Mouse (Mus musculus) heart, adult 2 months (tissue): ENCODE measurements around the gene Exph5. TPM values are rescaled to one million over a fixed set of nuclear protein-coding genes. Genes with fewer than 3 reads are reported as not detected.
A peak's percentile ranks its signal among the peaks of the same experiment; 100 is the strongest.

ENCODE experiments used
- DNase-seq, 2 experiments: peaks; one replicate each; pipeline ENCODE4 v3.0.0; 2021
- H3K27ac ChIP-seq: fragments of 200-600 bp; 2 replicates; pipeline ENCODE4 v1.8.1; 2022
- H3K27me3 ChIP-seq: fragments of 200-500 bp; 2 replicates; pipeline ENCODE4 v1.6.1; 2012; ENCODE audit warnings: mild to moderate bottlenecking, low read length, inconsistent platforms, mixed read lengths; ENCODE audit not compliant: control insufficient read depth, insufficient read depth
- H3K36me3 ChIP-seq: fragments of 200-500 bp; 2 replicates; pipeline ENCODE4 v1.6.1; 2012; ENCODE audit warnings: low read length, inconsistent platforms; ENCODE audit not compliant: control insufficient read depth, insufficient read depth
- H3K4me1 ChIP-seq: fragments of 200-500 bp; 2 replicates; pipeline ENCODE4 v1.6.1; 2011; ENCODE audit warnings: low read length; ENCODE audit not compliant: control insufficient read depth, insufficient read depth
- H3K4me3 ChIP-seq: fragments of 200-600 bp; 2 replicates; pipeline ENCODE4 v1.8.1; 2022
- H3K79me2 ChIP-seq: fragments of 200-500 bp; replicated peaks from 2 replicates; pipeline ENCODE4 v1.6.1; 2012; ENCODE audit warnings: mild to moderate bottlenecking, inconsistent platforms, low read length, moderate library complexity, mixed read lengths; ENCODE audit not compliant: control insufficient read depth, insufficient read depth
- H3K9ac ChIP-seq: fragments of 200-500 bp; 2 replicates; pipeline ENCODE4 v1.6.1; 2012; ENCODE audit warnings: low read depth, mild to moderate bottlenecking, control low read depth, inconsistent platforms, low read length, mixed read lengths
- CTCF ChIP-seq: fragments of 200-600 bp; IDR thresholded peaks from 2 replicates; pipeline ENCODE4 v1.8.1; 2022; ENCODE audit warnings: antibody characterized with exemption, mild to moderate bottlenecking, moderate library complexity
- EP300 ChIP-seq: fragments of 200-500 bp; IDR thresholded peaks from 2 replicates; pipeline ENCODE4 v1.6.1; 2011; ENCODE audit warnings: low read depth, low read length, control low read depth; ENCODE audit not compliant: insufficient read depth
- POLR2A ChIP-seq: fragments of 200-500 bp; IDR thresholded peaks from 2 replicates; pipeline ENCODE4 v1.6.1; 2011; ENCODE audit warnings: mild to moderate bottlenecking, low read depth, low read length, control low read depth; ENCODE audit not compliant: insufficient read depth
- WGBS: fragments of 180-500 bp; shearing (Covaris S2); methylation state at CpG from one replicate; pipeline ENCODE4 v1.1.7; 2018; 5-methylcytosine and 5-hydroxymethylcytosine counted together
- intact Hi-C: fragments of 180-260 bp; cut with DNase I; formaldehyde crosslinking; loops from one replicate; pipeline ENCODE4 v1.15.1; 2025
- long read RNA-seq: library from polyadenylated mRNA; stranded (forward); transcript quantifications from one replicate; pipeline ENCODE4 v2.0.0, GENCODE M21; 2021
- polyA plus RNA-seq: library from polyadenylated mRNA; depleted of rRNA; stranded (reverse); fragments of >200 nt; gene quantifications from 2 replicates; pipeline ENCODE4 v1.2.3, GENCODE M21; 2012; rRNA removed
- total RNA-seq, 2 experiments: library from RNA; stranded (reverse); gene quantifications; 2 replicates each; pipeline ENCODE4 v1.2.3; 2021

The Exph5 gene
- total RNA-seq: under 1 TPM; 0.18 to 0.37 TPM
- polyA plus RNA-seq: 0.06 and 0.14 TPM in 2 replicates
- long read RNA-seq: 0 reads

- no peak for DNase-seq
- TF ChIP-seq CTCF (no peak), POLR2A (no peak), EP300 (no peak)
- Histone ChIP-seq H3K27ac (no peak within 1 kb of the TSS), H3K4me1 (no peaks in the 10 kb centered on the region), H3K36me3 (no peaks in the 10 kb centered on the region), H3K4me3 (no peak within 1 kb of the TSS), H3K79me2 (no peaks in the 10 kb centered on the region), H3K9ac (no peak within 1 kb of the TSS), H3K27me3 (0 out of 2 replicates have a peak, but pooled peaks cover 2% of the 10 kb centered on the region)
- intact Hi-C loops: no loop called here
- WGBS: 1% methylated on average over 11 of the region's 11 CpGs
Measured at GRCm38 (mm10) chr9:53301269-53301720, at the start of gene Exph5. TSS of gene Exph5 (plus strand) at chr9:53301670.

- Histone ChIP-seq H3K9ac (no peak overlapping the region), H3K36me3 (no peaks in the 10 kb centered on the region), H3K4me1 (no peaks in the 10 kb centered on the region), H3K79me2 (no peaks in the 10 kb centered on the region), H3K4me3 (no peak overlapping the region), H3K27me3 (no peaks in the 10 kb centered on the region), H3K27ac (no peak overlapping the region)
- intact Hi-C loops: loop anchor here (1.0 to 10.0 kb wide), 3 partner anchors 128 to 200 kb away; partner anchors contain the start of gene Kdelc2
- 2% methylated on average over 4 of the region's 4 CpGs for WGBS
- peak; percentile 64 to 81 for DNase-seq
- no peak for TF ChIP-seq POLR2A
- TF ChIP-seq EP300: peak; percentile 56; the same call in 1 of the 2 replicates
- peak; percentile 93 for TF ChIP-seq CTCF
Measured at GRCm38 (mm10) chr9:53254368-53254767, 47.1 kb upstream of the Exph5 start.

- WGBS: 75% methylated on average over 4 of the region's 4 CpGs
- Histone ChIP-seq H3K9ac (no peak overlapping the region), H3K4me3 (no peak overlapping the region), H3K27ac (no peak overlapping the region), H3K36me3 (no peaks in the 10 kb centered on the region), H3K79me2 (no peaks in the 10 kb centered on the region), H3K27me3 (no peaks in the 10 kb centered on the region), H3K4me1 (no peaks in the 10 kb centered on the region)
- DNase-seq: no peak
- intact Hi-C loops: loop anchor here (10.0 kb wide), 1 partner anchor 198 kb away; no protein-coding TSS in a partner anchor
- TF ChIP-seq POLR2A (no peak), CTCF (no peak)
Measured at GRCm38 (mm10) chr9:53256690-53257305, 44.7 kb upstream of the Exph5 start.

GRCm38 (mm10) chr9:53257772-53258171, 43.7 kb upstream of the Exph5 start:
- intact Hi-C loops: loop anchor here (10.0 kb wide), 1 partner anchor 197 kb away; no protein-coding TSS in a partner anchor
- H3K27ac ChIP-seq: no peak overlapping the region; the same call in 1 of the 2 replicates
- no peaks in the 10 kb centered on the region for H3K27me3 ChIP-seq

GRCm38 (mm10) chr9:53258199-53258598, 43.3 kb upstream of the Exph5 start:
- H3K4me1 ChIP-seq: no peaks in the 10 kb centered on the region
- H3K4me3 ChIP-seq: no peak overlapping the region
- H3K27me3 ChIP-seq: no peaks in the 10 kb centered on the region
- H3K9ac ChIP-seq: no peak overlapping the region
- DNase-seq: no peak
- no peak for TF ChIP-seq EP300
- TF ChIP-seq POLR2A: no peak
- TF ChIP-seq CTCF: no peak
- H3K79me2 ChIP-seq: no peaks in the 10 kb centered on the region
- intact Hi-C loops: loop anchor here (10.0 kb wide), 1 partner anchor 197 kb away; no protein-coding TSS in a partner anchor
- no peaks in the 10 kb centered on the region for H3K36me3 ChIP-seq
- H3K27ac ChIP-seq: no peak overlapping the region; the same call in 1 of the 2 replicates
- 45% methylated on average over 6 of the region's 6 CpGs for WGBS

More at GRCm38 (mm10) chr9:53257772-53258171, 43.7 kb upstream of the Exph5 start:
- no peak overlapping the region for H3K4me3 ChIP-seq
- no peaks in the 10 kb centered on the region for H3K79me2 ChIP-seq
- H3K9ac ChIP-seq: no peak overlapping the region
- no peak for DNase-seq
- TF ChIP-seq POLR2A (no peak), CTCF (no peak), EP300 (no peak)
- H3K4me1 ChIP-seq: no peaks in the 10 kb centered on the region
- no peaks in the 10 kb centered on the region for H3K36me3 ChIP-seq
- WGBS: 2% methylated on average over 3 of the region's 3 CpGs

GRCm38 (mm10) chr9:53264387-53264786, 37.1 kb upstream of the Exph5 start:
- intact Hi-C loops: no loop called here
- 41% methylated on average over 4 of the region's 4 CpGs for WGBS

More at GRCm38 (mm10) chr9:53264387-53264786, 37.1 kb upstream of the Exph5 start:
- Histone ChIP-seq H3K9ac (no peak overlapping the region), H3K4me1 (no peaks in the 10 kb centered on the region), H3K79me2 (no peaks in the 10 kb centered on the region), H3K27me3 (no peaks in the 10 kb centered on the region), H3K27ac (no peak overlapping the region), H3K4me3 (no peak overlapping the region), H3K36me3 (no peaks in the 10 kb centered on the region)
- DNase-seq: no peak
- TF ChIP-seq CTCF: no peak
- no peak for TF ChIP-seq POLR2A
- TF ChIP-seq EP300: no peak
